Mouse (Mus musculus) c-Kit-negative CD71-positive TER-119-positive erythroid progenitor cells, embryonic 14.5 days (primary cell): ENCODE data around the gene Gm10715.
"Not testable (repeated sequence)": the region's sequence is repeated elsewhere in the genome, so short reads cannot be mapped to it uniquely, and the experiment has no call there.

Experiments
- DNase-seq: peaks from one replicate; pipeline ENCODE4 v3.0.0-alpha.2; 2013; ENCODE audit warnings: low read depth, low spot score

Gene Gm10715

GRCm38 (mm10) chr9:3024912-3025467 is 11.7 kb upstream of the Gm10715 start, which contains the start of gene Gm10717:
TSS of gene Gm10717 (plus strand) at chr9:3025417.
- not testable (repeated sequence) for DNase-seq

GRCm38 (mm10) chr9:3025653-3026052 is 11.0 kb upstream of the Gm10715 start:
- not testable (repeated sequence) for DNase-seq

- DNase-seq, result not testable (repeated sequence)
Measured at GRCm38 (mm10) chr9:3026136-3026535, 10.5 kb upstream of the Gm10715 start.

- not testable (repeated sequence) for DNase-seq
Measured at GRCm38 (mm10) chr9:3026741-3027140, 9.9 kb upstream of the Gm10715 start.

GRCm38 (mm10) chr9:3027200-3027599 is 9.5 kb upstream of the Gm10715 start:
- peak; percentile 49 for DNase-seq

DNA sequence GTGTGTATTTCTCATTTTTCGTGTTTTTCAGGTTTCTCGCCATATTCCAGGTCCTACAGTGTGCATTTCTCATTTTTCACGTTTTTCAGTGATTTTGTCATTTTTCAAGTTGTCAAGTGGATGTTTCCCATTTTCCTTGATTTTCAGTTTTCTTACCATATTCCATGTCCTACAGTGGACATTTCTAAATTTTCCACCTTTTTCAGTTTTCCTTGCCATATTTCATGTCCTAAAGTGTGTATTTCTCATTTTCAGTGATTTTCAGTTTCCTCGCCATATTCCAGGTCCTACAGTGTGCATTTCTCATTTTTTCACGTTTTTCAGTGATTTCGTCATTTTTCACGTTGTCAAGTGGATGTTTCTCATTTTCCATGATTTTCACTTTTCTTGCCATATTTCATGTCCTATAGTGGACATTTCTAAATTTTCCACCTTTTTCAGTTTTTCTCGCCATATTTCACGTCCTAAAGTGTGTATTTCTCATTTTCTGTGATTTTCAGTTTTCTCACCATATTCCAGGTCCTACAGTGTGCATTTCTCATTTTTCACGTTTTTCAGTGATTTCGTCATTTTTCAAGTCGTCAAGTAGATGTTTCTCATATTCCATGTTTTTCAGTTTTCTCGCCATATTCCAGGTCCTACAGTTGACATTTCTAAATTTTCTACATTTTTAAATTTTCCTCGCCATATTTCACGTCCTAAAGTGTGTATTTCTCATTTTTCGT is 7.2 kb upstream of the Gm10715 start:
- DNase-seq, result not testable (repeated sequence)

DNA sequence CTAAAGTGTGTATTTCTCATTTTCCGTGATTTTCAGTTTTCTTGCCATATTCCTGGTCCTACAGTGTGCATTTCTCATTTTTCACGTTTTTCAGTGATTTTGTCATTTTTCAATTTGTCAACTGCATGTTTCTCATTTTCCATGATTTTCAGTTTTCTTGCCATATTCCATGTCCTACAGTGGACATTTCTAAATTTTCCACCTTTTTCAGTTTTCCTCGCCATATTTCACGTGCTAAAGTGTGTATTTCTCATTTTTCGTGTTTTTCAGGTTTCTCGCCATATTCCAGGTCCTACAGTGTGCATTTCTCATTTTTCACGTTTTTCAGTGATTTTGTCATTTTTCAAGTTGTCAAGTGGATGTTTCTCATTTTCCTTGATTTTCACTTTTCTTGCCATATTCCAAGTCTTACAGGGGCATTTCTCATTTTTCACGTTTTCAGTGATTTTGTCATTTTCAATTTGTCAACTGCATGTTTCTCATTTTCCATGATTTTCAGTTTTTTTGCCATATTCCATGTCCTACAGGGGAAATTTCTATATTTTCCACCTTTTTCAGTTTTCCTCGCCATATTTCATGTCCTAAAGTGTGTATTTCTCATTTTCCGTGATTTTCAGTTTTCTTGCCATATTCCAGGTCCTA is 5.9 kb upstream of the Gm10715 start:
- DNase-seq, result peak; percentile 89

DNA sequence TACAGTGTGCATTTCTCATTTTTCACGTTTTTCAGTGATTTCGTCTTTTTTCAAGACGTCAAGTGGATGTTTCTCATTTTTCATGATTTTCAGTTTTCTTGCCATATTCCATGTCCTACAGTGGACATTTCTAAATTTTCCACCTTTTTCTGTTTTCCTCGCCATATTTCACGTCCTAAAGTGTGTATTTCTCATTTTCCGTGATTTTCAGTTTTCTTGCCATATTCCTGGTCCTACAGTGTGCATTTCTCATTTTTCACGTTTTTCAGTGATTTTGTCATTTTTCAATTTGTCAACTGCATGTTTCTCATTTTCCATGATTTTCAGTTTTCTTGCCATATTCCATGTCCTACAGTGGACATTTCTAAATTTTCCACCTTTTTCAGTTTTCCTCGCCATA is 2.4 kb upstream of the Gm10715 start, which contains the start of gene Gm17535:
TSS of gene Gm17535 (plus strand) at position 301 of the 400 bp plus-strand sequence.
- not testable (repeated sequence) for DNase-seq

DNA sequence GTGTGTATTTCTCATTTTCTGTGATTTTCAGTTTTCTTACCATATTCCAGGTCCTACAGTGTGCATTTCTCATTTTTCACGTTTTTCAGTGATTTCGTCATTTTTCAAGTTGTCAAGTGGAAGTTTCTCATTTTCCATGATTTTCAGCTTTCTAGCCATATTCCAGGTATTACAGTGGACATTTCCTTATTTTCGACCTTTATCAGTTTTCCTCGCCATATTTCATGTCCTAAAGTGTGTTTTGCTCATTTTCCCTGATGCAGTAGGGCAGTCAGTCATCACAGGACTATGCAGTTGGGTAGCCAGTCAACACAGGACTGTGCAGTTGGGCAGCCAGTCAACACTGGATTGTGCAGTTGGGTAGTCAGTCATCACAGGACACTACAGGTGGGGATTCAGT is 1.5 kb downstream of the Gm10715 start:
- DNase-seq, result not testable (repeated sequence)
